Mouse (Mus musculus) CH12.LX (cell line): ENCODE results near the gene Gm13030. TPM values are rescaled to one million over a fixed set of nuclear protein-coding genes. Genes with fewer than 3 reads are reported as not detected.

Experiments
- DNase-seq: peaks from one replicate; pipeline ENCODE4 v3.0.0-alpha.2; 2013; ENCODE audit errors: extremely low read depth
- H3K27ac ChIP-seq: 2 replicates; pipeline ENCODE4 v1.5.1; 2012; ENCODE audit warnings: low read depth, mild to moderate bottlenecking, control low read depth, moderate library complexity; ENCODE audit not compliant: insufficient read depth
- H3K27me3 ChIP-seq: replicated peaks from 2 replicates; pipeline ENCODE3; 2012; ENCODE audit warnings: inconsistent platforms
- H3K36me3 ChIP-seq, 2 experiments: replicated peaks in 1 of 2; 2 replicates each; pipeline versions ENCODE3 to v1.6.1; 2012; ENCODE audit warnings: inconsistent platforms in 1 of 2, low read length in 1 of 2, mild to moderate bottlenecking in 1 of 2, mixed read lengths in 1 of 2, moderate library complexity in 1 of 2; ENCODE audit not compliant: control insufficient read depth in 1 of 2, insufficient read depth in 1 of 2
- H3K4me1 ChIP-seq, 2 experiments: 2 replicates each; pipeline ENCODE4 v1.6.1; 2012; ENCODE audit warnings: inconsistent platforms in 1 of 2, moderate library complexity in 1 of 2; ENCODE audit not compliant: insufficient read depth in 2 of 2, control insufficient read depth in 1 of 2
- H3K4me2 ChIP-seq: 2 replicates; pipeline ENCODE4 v1.6.1; 2012; ENCODE audit warnings: low read depth, mild to moderate bottlenecking, control low read depth; ENCODE audit not compliant: poor library complexity, insufficient read depth, severe bottlenecking
- H3K4me3 ChIP-seq, 3 experiments: fragments of 150-350 bp in 1 of 3; sonication (generic) in 1 of 3; replicated peaks in 1 of 3; 2 replicates each; pipeline versions ENCODE3 to v1.5.1; 2011 to 2012; ENCODE audit warnings: low read depth in 2 of 3, low read length in 2 of 3, mild to moderate bottlenecking in 2 of 3, moderate library complexity in 2 of 3, control low read depth in 1 of 3, improper control_type of control experiment in 1 of 3, inconsistent platforms in 1 of 3, mixed read lengths in 1 of 3; ENCODE audit not compliant: poor library complexity in 1 of 3
- H3K79me2 ChIP-seq: replicated peaks from 2 replicates; pipeline ENCODE4 v1.6.1; 2012; ENCODE audit warnings: mild to moderate bottlenecking, moderate library complexity; ENCODE audit not compliant: control insufficient read depth, poor library complexity, insufficient read depth, severe bottlenecking; ENCODE audit errors: extremely low read depth
- H3K9ac ChIP-seq: 2 replicates; pipeline ENCODE4 v1.6.1; 2012; ENCODE audit warnings: low read depth, mild to moderate bottlenecking, control low read depth, moderate library complexity; ENCODE audit not compliant: insufficient read depth
- H3K9me3 ChIP-seq: replicated peaks from 2 replicates; pipeline ENCODE3; 2012; ENCODE audit warnings: low read length, inconsistent platforms, mixed read lengths
- CHD2 ChIP-seq: IDR thresholded peaks from 2 replicates; pipeline ENCODE4 v1.6.1; 2011; ENCODE audit warnings: low read length, improper control_type of control experiment
- CTCF ChIP-seq, 2 experiments: IDR thresholded peaks in 1 of 2; conservative IDR thresholded peaks in 1 of 2; 2 replicates each; pipeline ENCODE4 v1.5.1; 2011 to 2012; ENCODE audit warnings: low read depth in 2 of 2, low read length in 2 of 2, improper control_type of control experiment in 1 of 2, inconsistent platforms in 1 of 2, mild to moderate bottlenecking in 1 of 2, moderate library complexity in 1 of 2
- E2F4 ChIP-seq: IDR thresholded peaks from 2 replicates; pipeline ENCODE4 v1.6.1; 2011; ENCODE audit warnings: low read depth, low read length, improper control_type of control experiment; ENCODE audit not compliant: insufficient replicate concordance
- IRF4 ChIP-seq: IDR thresholded peaks from 2 replicates; pipeline ENCODE4 v1.6.1; 2014; ENCODE audit warnings: low read depth, mild to moderate bottlenecking, inconsistent platforms, low read length, improper control_type of control experiment
- MAFK ChIP-seq: IDR thresholded peaks from 2 replicates; pipeline ENCODE4 v1.6.1; 2011; ENCODE audit warnings: low read length, improper control_type of control experiment; ENCODE audit not compliant: insufficient replicate concordance
- MAZ ChIP-seq: IDR thresholded peaks from 2 replicates; pipeline ENCODE4 v1.6.1; 2012; ENCODE audit warnings: low read depth, mild to moderate bottlenecking, inconsistent platforms, low read length, improper control_type of control experiment, moderate library complexity
- MXI1 ChIP-seq: IDR thresholded peaks from 2 replicates; pipeline ENCODE4 v1.6.1; 2011; ENCODE audit warnings: mild to moderate bottlenecking, low read depth, low read length, improper control_type of control experiment
- PAX5 ChIP-seq: IDR thresholded peaks from 2 replicates; pipeline ENCODE4 v1.6.1; 2012; ENCODE audit warnings: low read length, inconsistent platforms, mixed read lengths
- POLR2AphosphoS2 ChIP-seq: IDR thresholded peaks from 2 replicates; pipeline ENCODE4 v1.6.1; 2011; ENCODE audit warnings: low read depth, low read length, improper control_type of control experiment
- RAD21 ChIP-seq: IDR thresholded peaks from 2 replicates; pipeline ENCODE4 v1.6.1; 2011; ENCODE audit warnings: low read depth, mild to moderate bottlenecking, low read length, improper control_type of control experiment, moderate library complexity
- TBP ChIP-seq: conservative IDR thresholded peaks from 2 replicates; pipeline ENCODE4 v1.6.1; 2011; ENCODE audit warnings: low read depth, low read length, improper control_type of control experiment
- TCF12 ChIP-seq: IDR thresholded peaks from 2 replicates; pipeline ENCODE4 v1.6.1; 2014; ENCODE audit warnings: low read depth, mild to moderate bottlenecking, inconsistent platforms, low read length, improper control_type of control experiment
- USF1 ChIP-seq: IDR thresholded peaks from 2 replicates; pipeline ENCODE4 v1.6.1; 2014; ENCODE audit warnings: low read depth, mild to moderate bottlenecking, inconsistent platforms, low read length, improper control_type of control experiment
- USF2 ChIP-seq: conservative IDR thresholded peaks from 2 replicates; pipeline ENCODE4 v1.6.1; 2011; ENCODE audit warnings: low read depth, low read length, improper control_type of control experiment
- ZKSCAN1 ChIP-seq: IDR thresholded peaks from 2 replicates; pipeline ENCODE4 v1.6.1; 2012; ENCODE audit warnings: low read depth, inconsistent platforms, low read length, improper control_type of control experiment, borderline replicate concordance
- ZNF384 ChIP-seq: IDR thresholded peaks from 2 replicates; pipeline ENCODE4 v1.6.1; 2012; ENCODE audit warnings: low read depth, low read length, improper control_type of control experiment, inconsistent platforms
- dilution Hi-C: fragments of 300-500 bp; cut with MboI; formaldehyde crosslinking; loops from 2 replicates; pipeline ENCODE4 v1.14.3; 2020; ENCODE audit warnings: low sequenced_read_pairs; ENCODE audit not compliant: extremely low pct_unique_long_range_greater_than_20kb, extremely low pct_ligation_motif_present
- in situ Hi-C: fragments of 300-500 bp; cut with MboI; formaldehyde crosslinking; loops from 3 replicates; pipeline ENCODE4 v1.14.3; 2019; ENCODE audit warnings: low sequenced_read_pairs, low pct_ligation_motif_present, low pct_unique_long_range_greater_than_20kb, mixed read lengths
- polyA plus RNA-seq: library from polyadenylated mRNA; unstranded; fragments of >175 nt; gene quantifications from 2 replicates; pipeline ENCODE4 v1.2.1, GENCODE M21; 2012; ENCODE audit warnings: low read depth; ENCODE audit not compliant: insufficient read length
- total RNA-seq, 2 experiments: library from RNA; depleted of rRNA; stranded (reverse); fragments of 300-350 nt in 1 of 2; fragments of >200 nt in 1 of 2; gene quantifications; 2 replicates each; pipeline ENCODE4 v1.2.3; 2012 to 2014

The Gm13030 gene
- total and polyA plus RNA-seq, 3 experiments: not detected

DNA sequence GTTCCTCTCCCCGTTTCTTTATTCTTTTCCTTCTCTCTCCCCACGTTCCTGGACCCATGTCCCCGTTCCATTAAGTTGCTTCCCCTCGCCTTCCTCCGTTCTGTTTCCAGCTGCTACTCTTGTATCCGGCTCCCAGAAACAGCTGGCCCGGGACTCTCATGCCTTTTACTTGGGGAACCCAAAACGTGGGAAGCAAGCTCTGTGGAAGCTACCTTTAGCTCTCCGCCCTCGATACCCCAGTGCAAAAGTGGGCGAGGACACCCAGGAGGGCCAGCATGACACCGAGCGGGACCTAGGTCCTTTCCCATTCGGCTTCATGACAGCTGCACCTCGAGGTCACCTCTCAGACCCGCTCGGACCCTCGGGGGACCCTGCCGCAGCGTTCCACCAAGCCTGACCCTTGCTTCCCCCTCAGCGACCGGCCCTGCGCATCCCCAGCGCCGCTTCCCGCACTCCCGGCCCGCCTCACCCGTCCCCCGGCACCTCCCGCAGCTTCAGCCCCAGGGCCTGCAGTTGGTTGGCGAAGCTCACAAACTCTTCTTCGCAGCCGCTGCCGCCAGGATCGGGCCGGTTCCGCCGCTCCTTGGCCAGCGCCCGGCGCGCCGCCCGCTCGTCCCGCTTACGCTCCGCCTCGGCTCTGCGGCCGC, 39.5 kb upstream of the Gm13030 start:
- peaks cover 4% of the 10 kb centered on the region for H3K27me3 ChIP-seq
- dilution Hi-C loops: no loop called here
- no peaks in the 10 kb centered on the region for H3K79me2 ChIP-seq
- DNase-seq: no peak
- in situ Hi-C loops: no loop called here
- H3K9ac ChIP-seq: peak overlapping the region; percentile 67
- H3K36me3 ChIP-seq: peaks cover 5 to 22% of the 10 kb centered on the region in 2 experiments
- H3K9me3 ChIP-seq: peaks cover 7% of the 10 kb centered on the region
- H3K27ac ChIP-seq: no peak overlapping the region
- TF ChIP-seq IRF4: no peak
- TF ChIP-seq RAD21: no peak
- TF ChIP-seq TBP: no peak
- TF ChIP-seq MAZ: no peak
- TF ChIP-seq PAX5: no peak
- no peak for TF ChIP-seq MAFK
- TF ChIP-seq USF2: no peak
- TF ChIP-seq CHD2: no peak
- TF ChIP-seq USF1: no peak
- no peak for TF ChIP-seq POLR2AphosphoS2
- no peak for TF ChIP-seq E2F4
- no peak for TF ChIP-seq ZKSCAN1
- H3K4me1 ChIP-seq: peaks cover 2 to 14% of the 10 kb centered on the region in 2 experiments; a peak in 3 of 4 replicates
- peak overlapping the region; percentile 97 for H3K4me2 ChIP-seq
- peak overlapping the region; percentile 57 to 89 (median 76) for H3K4me3 ChIP-seq

DNA sequence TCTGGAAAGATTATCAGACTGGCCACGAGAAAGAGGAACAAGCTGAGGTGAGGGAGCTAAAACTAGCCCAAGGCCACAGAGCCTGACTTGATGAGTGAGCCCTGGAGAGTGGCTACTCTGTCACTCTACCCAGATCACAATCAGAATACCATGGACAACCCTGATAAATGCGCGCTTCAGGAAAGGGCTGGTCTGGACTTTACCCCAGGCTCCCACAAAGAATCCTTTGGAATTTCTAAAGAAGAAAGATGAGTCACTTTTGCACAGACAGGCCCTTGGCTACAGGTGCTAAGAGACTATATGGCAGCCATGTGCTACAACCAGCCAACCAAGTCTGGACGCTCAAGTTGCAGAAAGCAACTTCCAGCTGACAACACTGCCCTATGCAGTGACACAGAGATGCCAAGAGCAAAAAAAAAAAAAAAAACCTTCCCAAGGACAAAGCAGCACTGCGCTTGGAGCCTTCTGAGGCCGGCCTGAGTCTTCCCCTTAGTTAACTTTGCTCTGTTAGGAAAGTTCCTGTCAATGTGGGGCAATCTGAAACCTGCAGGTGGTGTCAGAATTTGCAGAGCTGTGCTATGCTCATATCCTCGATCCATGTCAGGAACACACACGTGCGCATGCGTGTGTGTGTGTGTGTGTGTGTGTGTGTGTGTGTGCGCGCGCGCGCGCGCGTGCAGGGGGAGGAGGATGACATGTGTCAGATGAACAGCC, 32.0 kb upstream of the Gm13030 start:
- Histone ChIP-seq H3K27me3 (no peaks in the 10 kb centered on the region), H3K79me2 (no peaks in the 10 kb centered on the region), H3K4me2 (no peak overlapping the region), H3K9ac (no peak overlapping the region), H3K4me1 (no peaks in the 10 kb centered on the region), H3K27ac (no peak overlapping the region), H3K4me3 (no peak overlapping the region), H3K9me3 (no peaks in the 10 kb centered on the region), H3K36me3 (peaks cover 37 to 82% of the 10 kb centered on the region in 2 experiments)
- in situ Hi-C loops: no loop called here
- DNase-seq: no peak
- dilution Hi-C loops: no loop called here
- TF ChIP-seq TCF12 (no peak), MXI1 (no peak), ZNF384 (no peak), POLR2AphosphoS2 (no peak), CTCF (conservative IDR thresholded peaks at IDR 0.05 in 1 of 2, IDR thresholded peaks at IDR 0.05 in 1 of 2; ENCODE audit: low read depth in 2 of 2, low read length in 2 of 2) (no peak)
- TF ChIP-seq, all 38 proteins: peak for 0
